Mouse (Mus musculus): ENCODE measurements around the gene Frrs1l. TPM values are rescaled to one million over a fixed set of nuclear protein-coding genes. Genes with fewer than 3 reads are reported as not detected.
A peak's percentile ranks its signal among the peaks of the same experiment; 100 is the strongest.

Gene Frrs1l
- polyA plus RNA-seq, 1 experiment from 2014 or later = not detected

DNA sequence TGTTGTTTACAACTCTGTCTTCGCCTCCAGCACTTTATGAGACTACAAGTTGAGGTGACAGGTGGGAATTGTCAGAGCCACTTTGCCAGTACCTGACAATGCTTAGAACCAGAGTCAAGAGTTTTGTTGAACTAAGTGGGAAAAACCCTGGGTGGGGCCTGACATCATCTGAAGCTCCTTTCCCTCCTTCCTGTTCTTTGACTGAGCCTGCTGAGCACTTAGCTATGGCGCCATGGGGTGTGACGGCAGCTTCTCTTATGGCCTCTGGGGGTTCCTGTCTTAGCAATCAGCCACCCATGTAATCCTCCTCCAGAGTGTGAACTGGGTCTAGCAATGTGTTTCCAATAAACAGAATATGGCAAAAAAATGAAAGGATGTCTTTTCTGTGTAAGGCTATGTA, 33.3 kb upstream of the Frrs1l start:
- DNase-seq = no peak
- Histone ChIP-seq H3K4me2 (ENCODE audit: low read depth, low read length) (no peak overlapping the region), H3K27me3 (ENCODE audit: insufficient read depth, low read length) (no peaks in the 10 kb centered on the region), H3K27ac (ENCODE audit: low read depth) (no peak overlapping the region), H3K4me3 (ENCODE audit: low read depth, low read length) (no peak overlapping the region), H3K36me3 (replicated peaks; ENCODE audit: insufficient read depth, low read length) (no peaks in the 10 kb centered on the region), H3K9me3 (ENCODE audit: low read length) (no peaks in the 10 kb centered on the region), H3K4me1 (ENCODE audit: insufficient read depth) (peaks cover 2% of the 10 kb centered on the region; the same call in 1 of the 2 replicates), H3K9ac (replicated peaks) (no peak overlapping the region)
- TF ChIP-seq CTCF (IDR thresholded peaks at IDR 0.05; ENCODE audit: low read depth) (0 out of 2 replicates have a peak, but pooled peaks have one; percentile 15), EP300 (IDR thresholded peaks at IDR 0.05; ENCODE audit: low read depth) (no peak)
- no peak for ATAC-seq
- 69% methylated on average over 3 of the region's 3 CpGs for WGBS (ENCODE audit: insufficient replicate concordance)

DNA sequence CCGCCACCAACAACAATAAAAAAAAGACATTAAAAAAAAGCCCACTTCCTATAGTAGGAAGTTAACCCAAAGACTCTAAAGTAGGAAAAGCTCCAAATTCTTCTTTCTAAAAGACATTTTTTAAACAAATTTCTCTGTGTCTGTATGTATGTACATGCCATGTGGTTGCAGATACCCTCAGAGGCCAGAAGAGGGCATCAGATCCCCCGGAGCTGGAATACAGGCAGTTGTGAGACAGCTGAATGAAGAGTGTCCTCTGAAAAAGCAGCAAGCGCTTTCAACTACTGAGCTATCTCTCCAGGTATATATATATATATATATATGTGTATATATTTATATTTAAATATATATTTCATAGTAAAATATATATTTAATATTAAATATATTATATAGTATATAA, 31.1 kb upstream of the Frrs1l start:
- DNase-seq (no peak), ATAC-seq (no peak)
- WGBS (ENCODE audit: insufficient replicate concordance) = 73% methylated on average over 3 of the region's 3 CpGs

DNA sequence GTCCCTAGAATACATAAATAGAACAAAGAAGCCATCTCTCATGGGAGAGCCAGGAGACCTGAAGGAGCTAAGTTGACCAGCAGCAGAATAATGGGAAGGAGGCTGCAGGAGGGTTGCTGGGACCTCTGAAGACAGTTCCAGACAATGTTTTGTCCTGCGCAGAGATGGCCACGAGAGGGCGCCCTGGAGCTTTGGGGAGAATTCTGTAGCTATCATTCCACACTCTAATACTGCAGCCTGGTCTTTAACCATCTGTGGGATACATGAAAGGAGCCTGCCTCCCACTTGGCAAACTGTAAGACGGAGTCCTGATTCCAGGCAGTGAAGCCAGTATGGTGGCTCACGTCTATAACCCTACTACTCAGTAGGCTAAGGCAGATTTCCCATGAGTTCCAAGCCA, 27.0 kb upstream of the Frrs1l start:
- 20% methylated on average over 5 of the region's 5 CpGs for WGBS (ENCODE audit: insufficient replicate concordance)
- H3K27me3 ChIP-seq (ENCODE audit: insufficient read depth, low read length) = no peaks in the 10 kb centered on the region
- ATAC-seq = peak; percentile 53; the same call in 1 of the 2 replicates

More for the DNA sequence above, 31.1 kb upstream of the Frrs1l start:
- no peaks in the 10 kb centered on the region for H3K36me3 ChIP-seq (replicated peaks; ENCODE audit: insufficient read depth, low read length)
- H3K27me3 ChIP-seq (ENCODE audit: insufficient read depth, low read length) = no peaks in the 10 kb centered on the region
- H3K4me2 ChIP-seq (ENCODE audit: low read depth, low read length) = no peak overlapping the region
- no peak overlapping the region for H3K9ac ChIP-seq (replicated peaks)
- peak; percentile 44 for TF ChIP-seq CTCF (IDR thresholded peaks at IDR 0.05; ENCODE audit: low read depth)
- TF ChIP-seq EP300 (IDR thresholded peaks at IDR 0.05; ENCODE audit: low read depth) = no peak
- no peak overlapping the region for H3K27ac ChIP-seq (ENCODE audit: low read depth)
- H3K9me3 ChIP-seq (ENCODE audit: low read length) = no peaks in the 10 kb centered on the region
- H3K4me1 ChIP-seq (ENCODE audit: insufficient read depth) = peaks cover 2% of the 10 kb centered on the region; the same call in 1 of the 2 replicates
- H3K4me3 ChIP-seq (ENCODE audit: low read depth, low read length) = no peak overlapping the region

DNA sequence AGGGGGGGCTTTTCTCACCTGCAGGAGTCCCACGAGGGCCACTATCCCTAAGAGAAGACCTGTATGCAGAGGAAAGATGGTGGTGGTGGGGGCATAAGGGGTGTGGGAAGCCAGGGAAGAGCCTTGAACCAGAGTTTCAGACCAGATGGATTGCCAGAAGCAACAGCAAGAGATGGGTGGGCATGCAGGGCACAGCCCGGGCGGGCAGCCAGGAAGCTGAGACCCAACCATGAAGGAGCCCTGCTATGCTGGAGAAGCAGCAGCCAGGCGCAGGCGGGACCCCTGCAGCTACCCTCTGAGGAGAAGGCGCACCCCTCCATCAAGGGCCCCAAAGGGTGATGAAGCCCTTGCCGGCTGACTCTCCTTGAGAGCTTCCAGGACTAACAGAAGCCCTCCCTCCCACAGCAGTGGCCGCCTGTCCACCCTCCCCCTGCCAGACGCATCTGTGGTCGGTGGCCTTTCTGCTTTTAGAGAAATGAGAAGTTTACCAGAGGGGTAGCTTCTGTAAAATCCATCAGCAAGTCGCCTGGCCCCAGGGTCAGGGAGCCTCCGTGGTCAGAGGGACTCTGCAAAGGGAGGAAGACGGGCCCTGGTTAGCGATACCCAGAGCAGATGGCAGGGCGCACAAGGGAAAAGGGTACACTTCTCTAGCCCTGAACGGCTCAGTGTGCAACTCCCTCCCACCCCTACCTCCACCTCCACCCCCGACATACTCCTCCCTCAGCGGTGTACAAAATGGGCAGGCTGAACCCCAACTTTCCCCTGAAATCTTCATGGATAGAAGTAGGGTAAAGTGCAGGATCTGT, 26.4 kb upstream of the Frrs1l start:
- Histone ChIP-seq H3K4me3 (ENCODE audit: low read depth, low read length) (no peak overlapping the region), H3K36me3 (replicated peaks; ENCODE audit: insufficient read depth, low read length) (no peaks in the 10 kb centered on the region), H3K4me2 (ENCODE audit: low read depth, low read length) (no peak overlapping the region), H3K4me1 (ENCODE audit: insufficient read depth) (no peaks in the 10 kb centered on the region), H3K27me3 (ENCODE audit: insufficient read depth, low read length) (no peaks in the 10 kb centered on the region), H3K9ac (replicated peaks) (no peak overlapping the region), H3K27ac (ENCODE audit: low read depth) (no peak overlapping the region), H3K9me3 (ENCODE audit: low read length) (no peaks in the 10 kb centered on the region)
- DNase-seq (no peak), ATAC-seq (no peak)
- TF ChIP-seq EP300 (IDR thresholded peaks at IDR 0.05; ENCODE audit: low read depth) (no peak), CTCF (IDR thresholded peaks at IDR 0.05; ENCODE audit: low read depth) (no peak)
- 35% methylated on average over 17 of the region's 18 CpGs for WGBS (ENCODE audit: insufficient replicate concordance)

More for the DNA sequence above, 27.0 kb upstream of the Frrs1l start:
- Histone ChIP-seq H3K9me3 (ENCODE audit: low read length) (no peaks in the 10 kb centered on the region), H3K4me3 (ENCODE audit: low read depth, low read length) (no peak overlapping the region), H3K4me1 (ENCODE audit: insufficient read depth) (no peaks in the 10 kb centered on the region), H3K4me2 (ENCODE audit: low read depth, low read length) (no peak overlapping the region), H3K9ac (replicated peaks) (no peak overlapping the region), H3K36me3 (replicated peaks; ENCODE audit: insufficient read depth, low read length) (no peaks in the 10 kb centered on the region), H3K27ac (ENCODE audit: low read depth) (no peak overlapping the region)
- TF ChIP-seq EP300 (IDR thresholded peaks at IDR 0.05; ENCODE audit: low read depth) (no peak), CTCF (IDR thresholded peaks at IDR 0.05; ENCODE audit: low read depth) (peak; percentile 89)
- DNase-seq = peak; percentile 83

- ATAC-seq = peak; percentile 72
- Histone ChIP-seq H3K4me3 (ENCODE audit: low read depth, low read length) (no peak overlapping the region), H3K9ac (replicated peaks) (no peak overlapping the region), H3K27ac (ENCODE audit: low read depth) (no peak overlapping the region), H3K4me2 (ENCODE audit: low read depth, low read length) (no peak overlapping the region), H3K36me3 (replicated peaks; ENCODE audit: insufficient read depth, low read length) (no peaks in the 10 kb centered on the region), H3K27me3 (ENCODE audit: insufficient read depth, low read length) (no peaks in the 10 kb centered on the region), H3K9me3 (ENCODE audit: low read length) (no peaks in the 10 kb centered on the region), H3K4me1 (ENCODE audit: insufficient read depth) (no peaks in the 10 kb centered on the region)
- TF ChIP-seq CTCF (IDR thresholded peaks at IDR 0.05; ENCODE audit: low read depth) = no peak
- no peak for TF ChIP-seq EP300 (IDR thresholded peaks at IDR 0.05; ENCODE audit: low read depth)
- no peak for DNase-seq
- 68% methylated on average over 5 of the region's 5 CpGs for WGBS (ENCODE audit: insufficient replicate concordance)
Observed at GRCm38 (mm10) chr4:57015032-57015431, 24.8 kb upstream of the Frrs1l start.

- H3K4me1 ChIP-seq (ENCODE audit: insufficient read depth) = no peaks in the 10 kb centered on the region
- WGBS (ENCODE audit: insufficient replicate concordance) = 52% methylated on average over 8 of the region's 8 CpGs
- TF ChIP-seq CTCF (IDR thresholded peaks at IDR 0.05; ENCODE audit: low read depth) = no peak
- no peak for TF ChIP-seq EP300 (IDR thresholded peaks at IDR 0.05; ENCODE audit: low read depth)
- no peak overlapping the region for H3K27ac ChIP-seq (ENCODE audit: low read depth)
- H3K4me3 ChIP-seq (ENCODE audit: low read depth, low read length) = no peak overlapping the region
- no peaks in the 10 kb centered on the region for H3K9me3 ChIP-seq (ENCODE audit: low read length)
- H3K4me2 ChIP-seq (ENCODE audit: low read depth, low read length) = no peak overlapping the region
- ATAC-seq (no peak), DNase-seq (no peak)
- no peak overlapping the region for H3K9ac ChIP-seq (replicated peaks)
- H3K27me3 ChIP-seq (ENCODE audit: insufficient read depth, low read length) = no peaks in the 10 kb centered on the region
- H3K36me3 ChIP-seq (replicated peaks; ENCODE audit: insufficient read depth, low read length) = no peaks in the 10 kb centered on the region
Observed at GRCm38 (mm10) chr4:57011454-57012046, 21.4 kb upstream of the Frrs1l start.

Data from liver, postnatal 0 days (tissue).